Mouse (Mus musculus) forebrain, embryonic 12.5 days (tissue): ENCODE data around the gene Olfr1366. TPM values are rescaled to one million over a fixed set of nuclear protein-coding genes. Genes with fewer than 3 reads are reported as not detected.
"Not testable (repeated sequence)": the region's sequence is repeated elsewhere in the genome, so short reads cannot be mapped to it uniquely, and the experiment has no call there.

Source experiments
- ATAC-seq: fragments of 200-750 bp; cut with Nextera tagmentation; 2 replicates; pipeline ENCODE4 v1.8.0; 2017; ENCODE audit warnings: moderate TSS enrichment; ENCODE audit not compliant: low FRiP score
- H3K27ac ChIP-seq: fragments of 300-500 bp; sonication (generic); 2 replicates; pipeline ENCODE4 v1.5.1; 2016; ENCODE audit warnings: mild to moderate bottlenecking
- H3K27me3 ChIP-seq: fragments of 300-500 bp; sonication (generic); 2 replicates; pipeline ENCODE4 v1.6.1; 2016; ENCODE audit warnings: mild to moderate bottlenecking
- H3K36me3 ChIP-seq: fragments of 300-500 bp; sonication (generic); replicated peaks from 2 replicates; pipeline ENCODE4 v1.6.1; 2016; ENCODE audit warnings: mild to moderate bottlenecking
- H3K4me1 ChIP-seq: fragments of 300-500 bp; sonication (generic); 2 replicates; pipeline ENCODE4 v1.6.1; 2016
- H3K4me2 ChIP-seq: fragments of 300-500 bp; sonication (generic); 2 replicates; pipeline ENCODE4 v1.6.1; 2016; ENCODE audit warnings: mild to moderate bottlenecking, moderate library complexity
- H3K4me3 ChIP-seq: fragments of 300-500 bp; sonication (generic); replicated peaks from 2 replicates; pipeline ENCODE4 v1.5.1; 2016; ENCODE audit warnings: mild to moderate bottlenecking
- H3K9ac ChIP-seq: fragments of 300-500 bp; sonication (generic); 2 replicates; pipeline ENCODE4 v1.6.1; 2016; ENCODE audit warnings: mild to moderate bottlenecking
- H3K9me3 ChIP-seq: fragments of 300-500 bp; sonication (generic); 2 replicates; pipeline ENCODE4 v1.6.1; 2016
- WGBS: fragments of 180-500 bp; shearing (Covaris S2); methylation state at CpG from one replicate; pipeline ENCODE4 v1.1.7; 2016; 5-methylcytosine and 5-hydroxymethylcytosine counted together
- polyA plus RNA-seq: library from polyadenylated mRNA; unstranded; fragments of >200 nt; fragmentation: Nextera tagmentation; extraction: Ambion mirVana; gene quantifications from 2 replicates; pipeline ENCODE4 v1.2.1, GENCODE M21; 2016

Gene Olfr1366
- 0.17 and 0.22 TPM in 2 replicates for polyA plus RNA-seq

- Histone ChIP-seq H3K9ac (no peak within 1 kb of the TSS), H3K4me1 (no peaks in the 10 kb centered on the region), H3K27me3 (0 out of 2 replicates have a peak, but pooled peaks cover 3% of the 10 kb centered on the region), H3K4me3 (no peak within 1 kb of the TSS), H3K27ac (no peak within 1 kb of the TSS), H3K4me2 (no peak within 1 kb of the TSS), H3K36me3 (no peaks in the 10 kb centered on the region), H3K9me3 (no peaks in the 10 kb centered on the region)
- no peak for ATAC-seq
- 86% methylated on average over 1 of the region's 1 CpGs for WGBS
These were observed at the start of gene Olfr1366 for GRCm38 (mm10) chr13:21542708-21543107. Olfr1366 (minus strand) TSS chr13:21542808.

- no peaks in the 10 kb centered on the region for H3K4me1 ChIP-seq
- H3K9ac ChIP-seq = no peak overlapping the region
- H3K4me2 ChIP-seq = no peak overlapping the region
- ATAC-seq = no peak
- H3K27ac ChIP-seq = no peak overlapping the region
- no peak overlapping the region for H3K4me3 ChIP-seq
- no peaks in the 10 kb centered on the region for H3K36me3 ChIP-seq
- no peaks in the 10 kb centered on the region for H3K27me3 ChIP-seq
- 72% methylated on average over 2 of the region's 2 CpGs for WGBS
- H3K9me3 ChIP-seq = 0 out of 2 replicates have a peak, but pooled peaks cover 5% of the 10 kb centered on the region
These were observed 49.0 kb upstream of the Olfr1366 start for GRCm38 (mm10) chr13:21591618-21592017.

- Histone ChIP-seq H3K27ac (no peak within 1 kb of the TSS), H3K4me2 (no peak within 1 kb of the TSS), H3K9me3 (no peaks in the 10 kb centered on the region), H3K4me1 (no peaks in the 10 kb centered on the region), H3K4me3 (no peak within 1 kb of the TSS), H3K27me3 (no peaks in the 10 kb centered on the region), H3K36me3 (no peaks in the 10 kb centered on the region), H3K9ac (no peak within 1 kb of the TSS)
- no peak for ATAC-seq
- WGBS = 92% methylated on average over 2 of the region's 2 CpGs
These were observed 39.1 kb upstream of the Olfr1366 start, which contains the start of gene Olfr1364 for GRCm38 (mm10) chr13:21581659-21582058. Olfr1364 (minus strand) TSS chr13:21581759.

DNA sequence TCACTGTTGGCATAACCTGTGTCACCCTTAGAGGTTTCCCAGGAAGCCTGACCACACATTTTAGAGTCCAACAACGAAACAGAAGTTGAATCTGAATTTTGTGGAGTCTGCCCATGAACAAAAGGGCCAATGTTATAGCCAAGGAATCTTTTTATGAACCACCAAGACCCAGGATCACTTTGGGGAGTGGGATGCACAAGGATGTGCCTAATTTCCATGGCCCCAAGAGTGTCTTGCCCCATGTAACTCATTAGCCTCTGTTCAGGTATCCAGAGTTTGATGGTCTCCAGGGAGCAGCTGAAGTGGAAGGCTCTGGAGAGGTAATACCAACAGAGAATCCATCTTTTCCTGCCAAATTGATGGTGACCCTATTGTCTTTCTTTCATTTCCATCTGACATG lies 17.2 kb upstream of the Olfr1366 start, which contains the start of gene Olfr1535:
Gene Olfr1535 (minus strand): TSS at position 101 of the 400 bp plus-strand sequence.
- no peaks in the 10 kb centered on the region for H3K4me1 ChIP-seq
- H3K4me2 ChIP-seq = no peak within 1 kb of the TSS
- H3K36me3 ChIP-seq = no peaks in the 10 kb centered on the region
- H3K27ac ChIP-seq = no peak within 1 kb of the TSS
- 60% methylated on average over 1 of the region's 1 CpGs for WGBS
- no peak for ATAC-seq
- H3K4me3 ChIP-seq = no peak within 1 kb of the TSS
- H3K9ac ChIP-seq = no peak within 1 kb of the TSS
- H3K9me3 ChIP-seq = no peaks in the 10 kb centered on the region
- no peaks in the 10 kb centered on the region for H3K27me3 ChIP-seq

GRCm38 (mm10) chr13:21550416-21551110 lies 8.0 kb upstream of the Olfr1366 start:
- Histone ChIP-seq H3K9me3 (no peaks in the 10 kb centered on the region), H3K36me3 (no peaks in the 10 kb centered on the region), H3K4me3 (no peak overlapping the region), H3K4me2 (no peak overlapping the region), H3K9ac (no peak overlapping the region), H3K27me3 (no peaks in the 10 kb centered on the region), H3K27ac (no peak overlapping the region), H3K4me1 (no peaks in the 10 kb centered on the region)
- WGBS = 63% methylated on average over 3 of the region's 3 CpGs
- no peak for ATAC-seq

GRCm38 (mm10) chr13:21549487-21549886 lies 6.9 kb upstream of the Olfr1366 start:
- no peaks in the 10 kb centered on the region for H3K9me3 ChIP-seq
- no peak overlapping the region for H3K27ac ChIP-seq
- no peaks in the 10 kb centered on the region for H3K36me3 ChIP-seq
- no peak for ATAC-seq
- 92% methylated on average over 3 of the region's 3 CpGs for WGBS
- H3K9ac ChIP-seq = no peak overlapping the region
- no peak overlapping the region for H3K4me3 ChIP-seq
- H3K4me2 ChIP-seq = no peak overlapping the region
- H3K27me3 ChIP-seq = no peaks in the 10 kb centered on the region
- H3K4me1 ChIP-seq = no peaks in the 10 kb centered on the region

DNA sequence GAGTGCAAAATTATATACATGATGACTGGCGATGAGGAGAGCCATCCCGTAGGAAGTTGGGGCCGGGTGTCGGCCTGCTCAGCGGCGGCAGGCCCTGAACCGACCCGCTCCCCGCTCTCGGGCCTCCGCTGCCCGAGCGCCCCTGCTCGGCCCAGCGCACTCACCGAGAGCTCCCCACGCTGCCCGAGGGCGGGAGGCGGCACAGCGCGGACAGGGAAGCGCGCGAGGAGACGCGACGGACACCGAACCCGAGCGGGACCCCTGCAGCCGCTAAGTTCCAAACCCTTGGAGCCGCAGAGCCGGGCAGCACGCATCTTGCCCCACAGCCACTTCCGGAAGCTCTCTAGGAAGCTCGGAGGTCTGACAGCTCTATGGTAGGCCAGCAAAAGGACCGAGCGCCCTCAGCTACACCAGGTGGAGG lies 11.8 kb downstream of the Olfr1366 start, which contains the start of gene Zkscan8:
Gene Zkscan8 (minus strand): TSS at position 340 of the 421 bp plus-strand sequence.
- H3K27me3 ChIP-seq = no peaks in the 10 kb centered on the region
- peak within 1 kb of the TSS; percentile 63 for H3K4me2 ChIP-seq
- H3K9me3 ChIP-seq = no peaks in the 10 kb centered on the region
- H3K9ac ChIP-seq = peak within 1 kb of the TSS; percentile 98
- H3K4me3 ChIP-seq = peak within 1 kb of the TSS; percentile 94
- peak within 1 kb of the TSS; percentile 94 for H3K27ac ChIP-seq
- WGBS = 0% methylated on average over 39 of the region's 39 CpGs
- peaks cover 4% of the 10 kb centered on the region; the same call in 1 of the 2 replicates for H3K4me1 ChIP-seq
- ATAC-seq = peak; percentile 98
- H3K36me3 ChIP-seq = peaks cover 10% of the 10 kb centered on the region

- H3K4me1 ChIP-seq = peaks cover 4% of the 10 kb centered on the region; the same call in 1 of the 2 replicates
- H3K27me3 ChIP-seq = no peaks in the 10 kb centered on the region
- no peaks in the 10 kb centered on the region for H3K9me3 ChIP-seq
- peak overlapping the region; percentile 94 for H3K4me3 ChIP-seq
- H3K9ac ChIP-seq = no peak overlapping the region
- no peak for ATAC-seq
- H3K4me2 ChIP-seq = peak overlapping the region; percentile 53
- H3K36me3 ChIP-seq = peaks cover 15% of the 10 kb centered on the region
- no peak overlapping the region for H3K27ac ChIP-seq
- 54% methylated on average over 7 of the region's 7 CpGs for WGBS
These were observed 12.5 kb downstream of the Olfr1366 start for GRCm38 (mm10) chr13:21530136-21530535.

DNA sequence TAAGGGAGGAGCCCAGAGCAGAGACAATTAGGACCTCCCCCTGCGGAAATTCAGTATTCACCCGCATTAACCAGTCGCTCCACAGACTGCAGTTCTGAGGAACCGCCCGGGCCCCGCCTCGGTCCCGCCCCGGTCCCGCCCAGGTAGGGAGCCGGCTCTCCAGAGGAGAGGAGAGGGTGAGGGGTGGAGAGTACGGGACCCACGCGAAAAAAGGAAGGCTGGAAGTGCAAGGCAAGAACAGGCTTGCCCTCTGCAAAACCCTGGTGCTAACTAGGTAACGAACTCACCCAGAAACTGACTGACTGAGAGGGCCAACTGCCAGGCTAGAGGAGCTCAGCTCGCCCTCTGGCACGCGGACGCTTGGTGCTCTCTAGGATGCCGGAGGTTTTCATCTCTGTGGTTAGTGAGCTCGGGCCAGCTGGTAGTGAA lies 36.4 kb downstream of the Olfr1366 start:
- ATAC-seq = peak; percentile 98
- H3K9ac ChIP-seq = peak overlapping the region; percentile 61
- WGBS = under 1% methylated on average over 21 of the region's 21 CpGs
- H3K4me1 ChIP-seq = 0 out of 2 replicates have a peak, but pooled peaks cover 3% of the 10 kb centered on the region
- peak overlapping the region; percentile 65 for H3K4me3 ChIP-seq
- no peaks in the 10 kb centered on the region for H3K36me3 ChIP-seq
- H3K4me2 ChIP-seq = peak overlapping the region; percentile 53
- no peaks in the 10 kb centered on the region for H3K9me3 ChIP-seq
- H3K27ac ChIP-seq = peak overlapping the region; percentile 81
- no peaks in the 10 kb centered on the region for H3K27me3 ChIP-seq

- H3K4me1 ChIP-seq = 0 out of 2 replicates have a peak, but pooled peaks cover 3% of the 10 kb centered on the region
- WGBS = 89% methylated on average over 5 of the region's 5 CpGs
- no peaks in the 10 kb centered on the region for H3K36me3 ChIP-seq
- no peaks in the 10 kb centered on the region for H3K9me3 ChIP-seq
- H3K27ac ChIP-seq = no peak overlapping the region
- H3K9ac ChIP-seq = no peak overlapping the region
- ATAC-seq = no peak
- H3K4me2 ChIP-seq = no peak overlapping the region
- H3K27me3 ChIP-seq = no peaks in the 10 kb centered on the region
- H3K4me3 ChIP-seq = no peak overlapping the region
These were observed 40.3 kb downstream of the Olfr1366 start for GRCm38 (mm10) chr13:21502296-21502695.

DNA sequence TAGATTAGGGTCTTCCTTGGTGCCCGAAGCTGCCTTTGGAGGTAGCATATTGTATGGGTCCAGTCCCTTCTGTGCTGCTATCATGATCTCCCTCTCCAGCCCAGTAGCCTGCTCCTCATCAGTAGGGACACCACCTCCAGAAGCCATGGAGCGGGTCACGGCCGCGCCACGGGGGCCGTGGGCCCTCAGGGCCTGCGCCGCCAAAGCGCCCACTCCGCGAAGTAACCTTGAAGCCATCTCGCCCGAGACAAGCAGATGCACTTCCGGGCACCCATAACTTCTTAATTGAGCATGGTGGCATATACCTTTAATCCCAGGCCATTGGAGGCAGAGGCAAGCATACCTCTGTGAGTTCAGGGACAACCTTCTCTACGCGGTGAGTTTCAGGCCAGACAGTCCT lies 41.4 kb downstream of the Olfr1366 start, which contains the start of gene Gm11273:
Gene Gm11273 (minus strand): TSS at position 237 of the 400 bp plus-strand sequence.
- H3K4me2 ChIP-seq, ATAC-seq, H3K9me3 ChIP-seq, H3K27me3 ChIP-seq, H3K9ac ChIP-seq, H3K27ac ChIP-seq, H3K36me3 ChIP-seq, H3K4me1 ChIP-seq, H3K4me3 ChIP-seq: not testable (repeated sequence)
- 92% methylated on average over 17 of the region's 17 CpGs for WGBS

- Histone ChIP-seq H3K4me3 (no peak within 1 kb of the TSS), H3K9me3 (no peaks in the 10 kb centered on the region), H3K27me3 (no peaks in the 10 kb centered on the region), H3K9ac (no peak within 1 kb of the TSS), H3K36me3 (no peaks in the 10 kb centered on the region), H3K4me2 (no peak within 1 kb of the TSS), H3K4me1 (no peaks in the 10 kb centered on the region), H3K27ac (no peak within 1 kb of the TSS)
- 96% methylated on average over 21 of the region's 21 CpGs for WGBS
- no peak for ATAC-seq
These were observed 47.5 kb downstream of the Olfr1366 start, which contains the start of gene AK157302 for GRCm38 (mm10) chr13:21495080-21495479. AK157302 (plus strand) TSS chr13:21495223.
